Mouse (Mus musculus) kidney, adult 10 weeks (tissue): Measurements from ENCODE around the gene Oxgr1. TPM values are rescaled to one million over a fixed set of nuclear protein-coding genes. Genes with fewer than 3 reads are reported as not detected.

Source experiments
- polyA plus RNA-seq: library from polyadenylated mRNA; stranded (reverse); fragments of 350-450 nt; fragmentation: Illumina TruSeq; extraction: RNeasy Lipid Tissue Mini Kit (QIAGEN cat#74804); gene quantifications from one replicate; pipeline ENCODE4 v1.2.3, GENCODE M21; 2014; ENCODE audit warnings: low read depth, low replicate concordance

Oxgr1 gene
- 44.1 TPM for polyA plus RNA-seq

DNA sequence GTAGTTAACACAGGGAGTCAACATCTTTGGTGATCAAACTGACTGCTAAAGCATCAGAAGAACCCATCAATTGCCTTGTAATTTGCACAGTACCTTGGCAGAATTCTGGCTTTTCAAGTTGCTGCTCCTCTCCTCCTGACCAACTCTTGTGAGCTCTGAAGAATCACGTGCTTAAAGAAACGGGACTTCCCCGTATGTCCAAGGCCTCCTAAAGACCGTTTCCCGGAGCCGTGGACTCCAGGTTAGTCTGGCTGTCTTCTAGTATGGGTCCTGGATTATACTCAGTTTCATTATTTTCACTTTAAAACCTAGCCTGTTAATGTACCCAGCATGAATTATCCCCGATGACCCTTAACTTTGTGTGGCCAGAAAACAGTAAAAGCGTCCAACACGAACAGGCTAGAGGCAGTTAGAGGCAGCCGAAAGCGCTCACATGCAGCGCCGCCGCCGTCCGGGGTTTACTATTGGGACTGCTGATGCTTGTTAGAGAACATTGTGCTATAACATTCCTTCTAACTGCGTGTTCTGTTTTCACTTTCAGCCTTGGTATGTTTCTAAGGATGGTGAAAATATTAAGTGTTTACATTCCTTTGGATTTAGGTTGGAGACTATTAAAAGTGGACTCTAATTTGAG lies at the start of gene Oxgr1:
Gene Oxgr1 (minus strand): TSS at position 249 of the 634 bp plus-strand sequence.

Other genes starting within 250 kb of the Oxgr1 start
- 230 TPM for gene Mbnl2, start 233.2 kb upstream of the Oxgr1 start, polyA plus RNA-seq